Mouse (Mus musculus) urinary bladder, adult 18-20 months (tissue): ENCODE data around the gene Pakap.

Experiments
- DNase-seq, 2 experiments: peaks; one replicate each; pipeline ENCODE4 v3.0.0; 2022; ENCODE audit warnings: low spot score in 2 of 2, mixed read lengths in 2 of 2

Pakap gene

GRCm38 (mm10) chr4:57798286-57799018 lies 230.5 kb downstream of the Pakap start:
- peak in 1 of 2 experiments; percentile 57 for DNase-seq

DNA sequence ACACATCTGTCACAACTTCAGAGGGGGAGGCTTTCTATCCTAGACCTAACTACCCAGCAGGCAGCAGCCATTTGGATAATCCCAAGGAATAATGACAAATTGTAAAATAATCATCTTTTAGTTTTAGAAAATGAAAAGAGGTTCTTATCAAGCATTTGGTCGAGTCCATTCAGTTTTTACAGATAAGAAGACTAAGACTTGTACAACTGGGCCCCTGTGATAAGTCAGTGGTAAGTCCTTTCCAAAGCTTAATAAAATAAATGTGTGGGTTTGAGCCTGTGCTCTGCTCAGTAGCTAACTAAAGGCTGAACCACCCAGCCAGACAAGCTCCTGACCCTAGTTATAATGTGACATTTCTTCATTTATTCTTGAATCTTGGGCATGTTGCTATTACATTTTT lies 231.3 kb downstream of the Pakap start:
- no peak for DNase-seq

DNA sequence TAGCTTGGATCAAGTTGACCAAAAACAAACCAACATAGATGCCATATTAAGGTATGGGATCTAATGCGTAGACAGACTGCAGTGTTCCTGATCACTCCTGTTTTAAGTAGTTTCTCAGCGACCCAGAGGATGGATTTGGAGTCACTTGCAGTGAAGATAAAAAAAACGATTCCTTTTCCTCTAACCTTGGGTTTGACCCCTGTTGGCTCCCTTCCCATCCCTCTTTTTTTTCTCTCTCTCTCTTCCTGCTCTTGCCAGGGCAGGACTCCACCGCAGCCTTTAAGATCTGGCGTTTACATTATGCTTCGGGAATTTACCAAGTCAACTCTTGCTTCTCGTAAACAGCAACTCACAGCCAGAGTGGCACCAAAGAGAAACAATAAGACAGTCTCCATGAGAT lies 233.3 kb downstream of the Pakap start:
- DNase-seq: no peak

- DNase-seq: no peak
Measured at GRCm38 (mm10) chr4:57801986-57802385, 234.0 kb downstream of the Pakap start.

GRCm38 (mm10) chr4:57802411-57802810 lies 234.4 kb downstream of the Pakap start:
- no peak for DNase-seq

GRCm38 (mm10) chr4:57804902-57805301 lies 236.9 kb downstream of the Pakap start:
- DNase-seq: no peak

DNA sequence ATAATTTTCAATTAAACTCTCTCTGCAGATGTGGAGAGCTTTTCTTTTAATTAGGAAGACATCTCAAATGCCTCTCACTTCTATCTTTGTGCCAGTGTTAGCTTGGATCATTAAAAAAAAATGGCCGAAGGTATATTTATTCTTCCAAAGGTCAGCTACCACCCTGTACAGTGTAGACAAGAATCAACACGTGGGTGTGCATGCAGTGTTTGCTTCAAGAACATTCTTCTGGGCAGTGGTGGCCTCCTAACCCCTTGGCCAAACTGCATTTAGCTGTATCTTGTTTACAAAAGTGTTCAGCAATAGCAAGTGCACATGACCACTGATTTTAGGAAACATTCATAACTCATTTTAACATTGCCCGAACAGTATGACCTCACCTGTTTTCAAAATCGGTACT lies 241.5 kb downstream of the Pakap start:
- DNase-seq: no peak

GRCm38 (mm10) chr4:57812075-57812474 lies 244.1 kb downstream of the Pakap start:
- no peak for DNase-seq

DNA sequence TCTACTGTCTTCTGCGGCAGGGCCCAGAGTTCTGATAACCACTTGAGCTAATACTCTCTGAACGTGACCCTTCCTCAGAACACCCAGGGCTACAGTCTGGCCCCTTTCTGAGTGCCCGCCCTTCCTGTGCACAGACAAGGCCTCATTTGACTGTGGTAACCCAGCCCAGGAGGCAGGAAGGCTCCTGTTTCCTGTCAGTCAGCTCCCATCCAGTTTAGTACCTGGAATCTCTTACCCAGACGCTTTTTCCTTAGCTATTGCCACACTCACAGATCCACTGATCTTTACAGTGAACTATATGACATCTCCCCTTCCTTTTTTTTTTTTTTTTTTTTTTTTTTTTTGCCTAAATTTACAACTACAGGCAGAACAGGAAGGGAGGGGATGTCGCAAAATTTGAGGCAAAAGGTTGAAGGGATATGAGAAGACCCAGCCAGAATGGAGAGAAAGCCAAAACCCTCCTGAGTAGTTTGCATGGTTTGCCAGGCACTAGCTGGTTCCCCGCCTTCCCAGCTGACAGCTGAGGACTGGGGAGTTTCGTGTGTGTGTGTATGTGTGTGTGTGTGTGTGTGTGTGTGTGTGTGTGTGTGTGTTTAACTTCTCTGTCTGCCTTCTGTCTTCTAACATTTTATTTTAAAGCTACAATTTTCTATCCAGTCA lies 245.1 kb downstream of the Pakap start:
- no peak for DNase-seq

DNA sequence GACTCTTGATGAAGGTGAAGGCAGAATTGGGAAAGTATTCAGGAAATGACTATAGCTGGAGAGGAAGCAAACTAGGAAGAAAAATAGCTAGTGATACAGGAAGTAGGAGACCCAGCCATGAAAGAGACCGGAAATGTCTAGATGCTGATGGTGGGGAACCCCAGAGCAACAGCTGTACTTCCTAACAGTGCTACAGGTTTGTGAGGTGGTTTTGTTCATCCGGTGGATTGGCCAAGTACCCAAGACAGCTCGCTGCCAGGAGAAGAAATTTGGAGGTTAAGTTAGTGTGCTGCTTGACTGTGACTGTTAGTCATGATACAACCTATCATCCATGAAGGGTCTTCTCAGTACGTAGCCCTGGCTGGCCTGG lies 245.6 kb downstream of the Pakap start:
- DNase-seq: no peak

DNA sequence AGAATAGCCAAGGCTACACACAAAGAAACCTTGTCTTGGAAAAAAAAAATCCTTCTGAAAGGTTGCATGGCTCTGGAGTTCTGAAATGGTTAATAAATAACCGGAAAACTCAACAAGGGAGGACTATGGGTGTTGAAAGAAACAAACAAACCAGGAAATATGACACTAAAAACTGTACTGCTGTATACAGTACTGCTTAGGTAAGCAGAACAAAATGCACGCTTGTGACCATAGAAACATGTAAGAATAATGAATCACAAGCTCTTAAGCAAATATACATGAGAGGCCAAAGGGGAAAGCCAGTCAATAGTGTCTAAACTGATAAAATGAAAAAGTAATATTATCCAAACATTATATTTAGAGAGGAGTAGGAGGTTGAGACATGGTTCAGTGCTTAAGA lies 247.4 kb downstream of the Pakap start:
- DNase-seq: no peak

GRCm38 (mm10) chr4:57816146-57816545 lies 248.2 kb downstream of the Pakap start:
- DNase-seq: no peak

GRCm38 (mm10) chr4:57820839-57821374 lies 252.9 kb downstream of the Pakap start:
- no peak for DNase-seq

DNA sequence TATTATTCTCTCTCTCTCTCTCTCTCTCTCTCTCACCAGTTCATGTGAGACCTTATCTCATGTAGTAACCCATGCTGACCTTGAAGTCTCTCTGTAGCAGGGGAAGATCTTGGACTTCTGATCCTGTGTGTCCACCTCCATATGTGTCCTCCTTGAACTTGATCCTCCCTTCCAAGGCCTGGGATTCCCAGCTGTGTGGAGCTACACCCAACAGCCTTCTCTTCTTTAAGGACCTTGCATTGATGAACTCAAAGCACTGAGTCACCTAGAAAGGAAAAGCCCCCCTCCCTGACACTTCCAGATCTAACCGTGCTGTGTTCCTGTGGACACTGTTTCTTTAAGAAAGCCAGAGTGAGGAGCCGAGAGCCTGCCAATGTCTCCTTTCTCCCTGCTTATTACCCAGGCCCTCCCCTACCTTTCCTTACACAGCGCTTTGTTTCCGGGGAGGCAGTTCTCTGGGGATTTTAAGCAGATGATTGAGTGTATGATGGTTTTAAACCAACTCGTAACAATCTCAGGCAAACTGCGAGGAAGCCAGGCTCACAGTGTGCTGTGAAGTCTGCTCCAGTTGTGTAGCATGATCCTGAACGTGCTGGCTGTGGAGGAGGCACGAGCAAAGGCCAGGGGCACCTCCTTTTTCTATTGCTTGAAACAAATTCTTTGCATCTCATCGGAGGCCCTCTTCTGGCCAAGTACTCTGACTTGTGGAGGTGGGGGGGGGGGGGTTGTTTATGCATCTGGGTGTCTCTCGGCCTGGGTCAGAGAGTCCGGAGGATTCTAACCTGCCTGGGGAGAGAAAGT lies 253.8 kb downstream of the Pakap start:
- DNase-seq: no peak

GRCm38 (mm10) chr4:57822641-57823040 lies 254.7 kb downstream of the Pakap start:
- no peak for DNase-seq

DNA sequence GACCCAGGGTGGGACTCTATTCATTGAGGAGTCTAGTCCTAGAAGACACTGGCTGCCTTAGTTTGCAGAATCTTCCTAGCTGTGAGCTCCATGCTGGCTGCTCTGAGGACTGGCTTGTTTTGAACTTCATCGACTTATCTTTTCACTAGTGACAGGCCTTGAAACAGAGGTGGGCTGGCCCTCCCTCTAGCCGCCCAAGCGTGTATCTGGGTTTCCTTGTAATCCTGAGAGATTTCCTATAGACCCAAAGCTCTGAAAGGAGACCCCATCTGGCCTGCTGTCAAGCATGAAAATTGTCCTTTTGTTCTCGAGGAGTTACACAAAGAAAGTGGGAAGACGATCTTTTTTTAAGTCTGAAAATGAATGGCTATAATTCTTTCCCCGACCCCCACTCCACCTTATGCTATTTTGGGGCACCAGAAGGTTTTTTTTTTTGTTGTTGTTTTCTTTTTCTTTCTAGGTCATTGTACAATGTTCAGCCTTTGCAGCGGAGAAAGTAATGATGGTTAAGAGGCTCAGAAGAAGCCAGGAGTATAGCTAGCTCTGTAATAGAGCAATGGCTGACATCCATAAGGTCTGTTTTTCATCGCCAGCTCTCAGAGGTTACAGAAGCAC lies 256.8 kb downstream of the Pakap start:
- DNase-seq: no peak

- no peak for DNase-seq
Measured at GRCm38 (mm10) chr4:57826272-57826671, 258.3 kb downstream of the Pakap start.

DNA sequence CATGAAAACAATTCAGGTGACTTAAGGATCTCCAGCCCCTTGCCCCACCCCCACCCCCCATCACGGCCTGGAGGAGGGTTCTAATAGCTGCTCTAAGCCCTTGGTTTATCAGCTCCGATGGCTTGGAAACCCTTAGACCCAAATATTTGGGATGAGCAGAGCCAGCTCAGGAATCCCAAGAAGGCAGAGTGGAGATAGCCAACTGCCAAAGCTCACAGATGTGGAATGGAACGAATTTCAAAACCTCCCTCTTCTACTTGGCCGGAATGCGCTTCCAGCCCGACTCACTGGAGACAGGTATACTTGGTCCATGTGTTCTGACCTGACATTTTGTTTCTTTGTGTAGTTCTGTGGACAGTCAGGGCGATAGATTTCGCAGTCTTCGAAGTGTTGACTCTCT lies 261.2 kb downstream of the Pakap start:
- DNase-seq: no peak

- no peak for DNase-seq
Measured at GRCm38 (mm10) chr4:57829740-57830139, 261.8 kb downstream of the Pakap start.

DNA sequence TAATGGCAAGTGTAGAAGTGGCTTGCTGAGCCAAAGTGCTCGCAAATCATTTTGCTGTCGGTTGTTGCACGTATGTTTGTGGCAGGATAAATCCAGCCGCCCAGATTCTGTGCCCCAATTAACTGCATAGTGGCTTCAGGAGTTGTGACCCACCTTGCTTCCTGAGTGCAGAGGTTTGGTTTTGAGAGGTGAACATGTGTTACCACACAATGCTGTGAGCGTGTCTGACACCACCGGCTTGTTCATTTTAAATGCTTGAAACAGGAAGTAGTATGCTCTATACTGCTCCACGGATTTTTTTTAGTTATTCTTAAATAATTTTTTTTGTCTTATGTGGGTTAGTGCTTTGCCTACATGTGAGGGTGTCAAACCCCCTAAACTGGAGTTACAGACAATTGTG lies 264.3 kb downstream of the Pakap start:
- no peak for DNase-seq

DNA sequence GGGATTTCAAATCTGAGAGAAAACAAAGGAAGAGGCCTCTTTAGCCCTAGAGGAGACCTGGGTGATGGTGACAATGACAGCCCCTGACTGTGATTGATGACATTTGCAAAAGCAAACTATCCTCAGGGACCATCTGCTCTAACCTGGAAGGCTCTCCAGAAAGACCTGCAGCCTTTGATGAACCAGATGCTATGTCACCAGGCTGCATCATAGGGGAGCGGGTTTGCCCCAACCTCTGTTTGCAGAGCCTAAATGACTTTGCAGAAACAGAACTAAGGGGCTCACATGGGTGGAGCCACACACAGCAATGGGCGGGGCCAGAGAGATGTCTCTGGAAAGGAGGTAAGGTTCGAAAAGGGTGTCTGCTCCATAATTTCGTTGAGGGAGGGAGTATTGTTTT lies 265.1 kb downstream of the Pakap start:
- no peak for DNase-seq

GRCm38 (mm10) chr4:57834141-57834540 lies 266.2 kb downstream of the Pakap start:
- DNase-seq: no peak
